Mouse (Mus musculus): ENCODE measurements at regions not wholly inside any gene's neighbourhood (a gene's known extent, or its start where the extent isn't known, plus 50 kb on each side); places are given as distances from the start of the nearest gene placed in this dataset.

DNA sequence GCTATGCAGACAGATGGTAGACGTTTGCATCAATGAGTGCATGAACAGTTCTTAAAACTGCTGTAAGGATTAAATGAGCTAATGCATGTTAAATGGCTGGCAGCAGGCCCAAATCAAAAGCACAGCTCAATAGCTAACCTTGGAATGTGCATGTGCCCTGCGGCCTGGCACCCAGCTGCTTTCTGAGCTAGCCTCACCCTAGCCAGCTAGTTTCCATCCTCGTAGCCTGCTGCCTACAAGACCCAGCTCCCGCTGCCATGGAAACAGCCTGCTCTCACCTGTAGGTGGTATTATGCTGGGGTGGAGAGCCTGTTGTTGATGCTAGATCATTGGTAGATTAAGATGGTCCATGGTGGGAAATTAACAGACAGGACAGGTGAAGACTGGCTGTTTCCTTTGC, 63.8 kb upstream of the Pja1 start:
- Histone ChIP-seq H3K9ac (replicated peaks; ENCODE audit: low read length) (no peak overlapping the region), H3K27ac (ENCODE audit: low read length) (no peak overlapping the region), H3K4me1 (ENCODE audit: insufficient read depth, low read length) (no peaks in the 10 kb centered on the region), H3K9me3 (ENCODE audit: low read length) (no peaks in the 10 kb centered on the region), H3K27me3 (ENCODE audit: insufficient read depth, low read length) (peaks cover 31% of the 10 kb centered on the region; the same call in 1 of the 2 replicates), H3K4me3 (ENCODE audit: low read length) (no peak overlapping the region), H3K4me2 (replicated peaks; ENCODE audit: low read depth, low read length) (no peak overlapping the region), H3K36me3 (ENCODE audit: insufficient read depth, low read length) (no peaks in the 10 kb centered on the region)
- no peak for ATAC-seq (ENCODE audit: low FRiP score, low TSS enrichment)
- WGBS: 84% methylated on average over 4 of the region's 4 CpGs

DNA sequence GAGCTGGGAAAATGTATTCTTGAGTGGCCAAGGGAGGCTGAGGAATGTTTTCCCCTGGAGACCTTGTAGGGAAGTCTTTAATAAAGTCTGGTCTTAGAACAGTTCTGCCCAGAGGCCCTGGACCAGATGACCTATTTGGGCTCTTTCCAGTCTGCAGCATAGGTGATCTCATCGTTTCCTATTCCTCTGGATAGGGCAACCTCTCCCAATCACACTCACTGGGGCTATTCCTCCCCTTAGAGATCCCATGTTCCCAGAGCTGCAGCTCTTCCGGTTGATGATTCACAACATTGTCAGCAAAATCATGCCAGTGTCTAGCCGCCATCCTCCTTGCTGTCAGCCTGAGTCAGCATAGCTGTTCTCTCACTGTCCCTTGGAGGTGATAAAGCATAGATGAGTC, 60.1 kb upstream of the Pja1 start:
- no peak overlapping the region for H3K4me2 ChIP-seq (replicated peaks; ENCODE audit: low read depth, low read length)
- no peak for ATAC-seq (ENCODE audit: low FRiP score, low TSS enrichment)
- H3K9ac ChIP-seq (replicated peaks; ENCODE audit: low read length): no peak overlapping the region
- peaks cover 46% of the 10 kb centered on the region; the same call in 1 of the 2 replicates for H3K27me3 ChIP-seq (ENCODE audit: insufficient read depth, low read length)
- no peaks in the 10 kb centered on the region for H3K36me3 ChIP-seq (ENCODE audit: insufficient read depth, low read length)
- no peaks in the 10 kb centered on the region for H3K4me1 ChIP-seq (ENCODE audit: insufficient read depth, low read length)
- no peak overlapping the region for H3K4me3 ChIP-seq (ENCODE audit: low read length)
- WGBS: 69% methylated on average over 3 of the region's 3 CpGs
- no peaks in the 10 kb centered on the region for H3K9me3 ChIP-seq (ENCODE audit: low read length)
- H3K27ac ChIP-seq (ENCODE audit: low read length): no peak overlapping the region

DNA sequence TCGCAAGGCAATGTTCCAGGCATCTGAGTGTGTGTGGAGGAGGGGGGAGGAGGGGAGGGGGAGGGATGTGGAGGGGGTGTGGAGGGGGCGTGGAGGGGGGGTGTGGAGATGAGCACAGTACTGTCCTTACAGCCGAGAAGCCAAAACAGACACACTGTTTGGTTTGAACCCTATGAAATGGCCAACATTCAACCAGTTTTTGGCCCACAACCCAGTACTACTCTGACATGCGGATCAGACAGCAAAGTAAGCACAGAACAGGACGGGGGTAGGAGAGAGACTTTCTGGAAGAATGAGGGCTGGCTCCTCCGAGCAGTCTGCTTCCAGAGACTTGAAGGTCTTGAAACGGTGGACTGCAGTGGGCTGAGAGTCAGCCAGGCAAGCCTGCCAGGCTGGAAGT, 59.4 kb upstream of the Pja1 start:
- 58% methylated on average over 7 of the region's 7 CpGs for WGBS
- Histone ChIP-seq H3K4me1 (ENCODE audit: insufficient read depth, low read length) (no peaks in the 10 kb centered on the region), H3K9ac (replicated peaks; ENCODE audit: low read length) (no peak overlapping the region), H3K27me3 (ENCODE audit: insufficient read depth, low read length) (peaks cover 51% of the 10 kb centered on the region; the same call in 1 of the 2 replicates), H3K4me3 (ENCODE audit: low read length) (no peak overlapping the region), H3K36me3 (ENCODE audit: insufficient read depth, low read length) (no peaks in the 10 kb centered on the region), H3K9me3 (ENCODE audit: low read length) (no peaks in the 10 kb centered on the region), H3K27ac (ENCODE audit: low read length) (no peak overlapping the region), H3K4me2 (replicated peaks; ENCODE audit: low read depth, low read length) (no peak overlapping the region)
- ATAC-seq (ENCODE audit: low FRiP score, low TSS enrichment): no peak

DNA sequence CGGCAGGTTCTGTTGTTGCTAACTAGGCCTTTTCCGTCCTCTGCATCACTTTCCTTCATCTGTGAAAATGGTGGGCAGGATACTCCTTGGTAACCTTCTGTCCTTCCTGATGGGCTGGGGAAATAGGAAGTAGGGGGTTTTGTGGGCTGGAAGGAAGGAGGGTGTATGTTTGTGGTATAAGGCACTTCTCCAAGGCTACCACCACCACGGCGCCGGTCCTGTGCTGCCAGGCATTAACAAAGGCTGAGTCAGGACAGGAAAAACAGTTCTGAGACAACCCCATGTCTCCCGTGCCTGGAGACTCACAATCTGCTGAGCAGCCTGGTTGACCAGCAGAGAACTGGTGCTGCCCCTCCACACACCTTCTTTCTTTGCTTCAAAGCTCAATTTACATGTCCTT, 52.2 kb upstream of the Pja1 start:
- Histone ChIP-seq H3K9me3 (ENCODE audit: low read length) (no peaks in the 10 kb centered on the region), H3K36me3 (ENCODE audit: insufficient read depth, low read length) (no peaks in the 10 kb centered on the region), H3K27me3 (ENCODE audit: insufficient read depth, low read length) (peaks cover 44% of the 10 kb centered on the region; the same call in 1 of the 2 replicates), H3K9ac (replicated peaks; ENCODE audit: low read length) (no peak overlapping the region), H3K4me3 (ENCODE audit: low read length) (no peak overlapping the region), H3K4me2 (replicated peaks; ENCODE audit: low read depth, low read length) (no peak overlapping the region), H3K4me1 (ENCODE audit: insufficient read depth, low read length) (0 out of 2 replicates have a peak, but pooled peaks cover 4% of the 10 kb centered on the region), H3K27ac (ENCODE audit: low read length) (no peak overlapping the region)
- ATAC-seq (ENCODE audit: low FRiP score, low TSS enrichment): no peak
- 43% methylated on average over 6 of the region's 6 CpGs for WGBS

DNA sequence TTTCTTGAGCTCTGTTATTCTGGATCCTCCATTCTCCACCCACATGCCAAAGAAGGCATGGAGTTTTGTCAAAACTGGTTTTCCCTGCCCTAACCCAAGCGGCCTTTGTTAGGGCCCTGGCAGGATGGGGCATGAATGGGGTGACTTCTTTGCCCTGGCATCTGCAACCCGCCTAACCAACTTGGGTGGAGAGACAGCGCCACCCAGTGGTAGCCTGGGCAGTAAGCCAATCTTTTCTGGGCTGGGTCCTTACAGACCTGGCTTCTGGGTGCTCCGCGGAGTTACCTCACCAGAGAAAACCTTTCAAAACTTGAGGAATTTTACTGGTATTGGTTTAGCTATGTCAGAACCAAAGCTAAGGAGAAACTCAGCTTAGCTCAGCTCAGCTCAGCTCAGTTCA, 51.8 kb upstream of the Pja1 start:
- peak; percentile 36; the same call in 1 of the 2 replicates for ATAC-seq (ENCODE audit: low FRiP score, low TSS enrichment)
- H3K4me3 ChIP-seq (ENCODE audit: low read length): no peak overlapping the region

DNA sequence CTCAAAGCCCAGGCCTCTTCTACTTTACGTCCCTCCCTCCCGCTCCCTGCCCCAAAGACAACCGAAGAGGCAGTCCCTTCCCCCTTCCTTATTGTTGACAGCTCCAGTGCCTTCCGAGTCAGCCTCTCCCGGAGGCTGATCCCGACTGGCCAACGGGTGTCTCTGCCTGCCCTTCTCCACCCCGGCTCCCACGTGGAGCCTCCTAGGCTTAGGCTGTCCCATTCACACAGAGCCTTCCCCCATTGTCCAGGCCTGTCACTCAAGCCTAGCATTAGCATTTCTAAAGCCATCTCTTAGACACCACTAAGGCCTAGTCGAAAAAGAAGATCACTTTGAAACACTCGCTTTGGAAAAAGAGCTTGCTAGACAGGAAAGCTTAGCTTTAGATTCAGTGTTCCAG, 51.2 kb upstream of the Pja1 start:
- Histone ChIP-seq H3K4me3 (ENCODE audit: low read length) (no peak overlapping the region), H3K9me3 (ENCODE audit: low read length) (no peaks in the 10 kb centered on the region), H3K9ac (replicated peaks; ENCODE audit: low read length) (no peak overlapping the region), H3K36me3 (ENCODE audit: insufficient read depth, low read length) (no peaks in the 10 kb centered on the region), H3K27ac (ENCODE audit: low read length) (no peak overlapping the region), H3K4me1 (ENCODE audit: insufficient read depth, low read length) (peaks cover 8% of the 10 kb centered on the region; the same call in 1 of the 2 replicates), H3K4me2 (replicated peaks; ENCODE audit: low read depth, low read length) (no peak overlapping the region), H3K27me3 (ENCODE audit: insufficient read depth, low read length) (peaks cover 39% of the 10 kb centered on the region; the same call in 1 of the 2 replicates)
- peak; percentile 65; the same call in 1 of the 2 replicates for ATAC-seq (ENCODE audit: low FRiP score, low TSS enrichment)
- WGBS: 47% methylated on average over 11 of the region's 11 CpGs

More for the DNA sequence above, 51.8 kb upstream of the Pja1 start:
- H3K9ac ChIP-seq (replicated peaks; ENCODE audit: low read length): no peak overlapping the region
- no peaks in the 10 kb centered on the region for H3K36me3 ChIP-seq (ENCODE audit: insufficient read depth, low read length)
- H3K4me1 ChIP-seq (ENCODE audit: insufficient read depth, low read length): peaks cover 7% of the 10 kb centered on the region; the same call in 1 of the 2 replicates
- no peaks in the 10 kb centered on the region for H3K9me3 ChIP-seq (ENCODE audit: low read length)
- no peak overlapping the region for H3K4me2 ChIP-seq (replicated peaks; ENCODE audit: low read depth, low read length)
- peaks cover 40% of the 10 kb centered on the region; the same call in 1 of the 2 replicates for H3K27me3 ChIP-seq (ENCODE audit: insufficient read depth, low read length)
- H3K27ac ChIP-seq (ENCODE audit: low read length): no peak overlapping the region
- WGBS: 34% methylated on average over 5 of the region's 5 CpGs

DNA sequence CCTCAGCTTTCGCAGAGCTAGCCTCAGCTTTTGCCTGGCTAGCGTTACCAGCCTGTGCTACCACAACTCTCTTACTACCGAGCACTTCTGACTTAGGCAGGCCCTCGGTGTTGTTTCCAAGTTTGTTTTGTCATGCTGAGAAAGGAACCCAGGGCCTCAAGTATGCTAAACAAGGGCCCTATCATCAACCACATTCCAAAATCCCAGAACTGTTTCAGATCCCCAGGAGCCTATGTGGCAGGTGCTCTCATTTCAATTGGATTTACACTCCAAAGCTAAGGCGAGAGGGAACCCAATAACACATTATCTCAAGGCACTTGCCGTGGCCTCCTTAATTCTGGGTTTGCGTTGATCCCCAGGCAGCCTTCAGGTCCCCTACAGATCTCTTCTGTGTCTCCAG, 50.8 kb upstream of the Pja1 start:
- H3K9ac ChIP-seq (replicated peaks; ENCODE audit: low read length): no peak overlapping the region
- H3K27me3 ChIP-seq (ENCODE audit: insufficient read depth, low read length): peaks cover 39% of the 10 kb centered on the region; the same call in 1 of the 2 replicates
- no peak overlapping the region for H3K27ac ChIP-seq (ENCODE audit: low read length)
- no peaks in the 10 kb centered on the region for H3K9me3 ChIP-seq (ENCODE audit: low read length)
- H3K4me1 ChIP-seq (ENCODE audit: insufficient read depth, low read length): peaks cover 8% of the 10 kb centered on the region; the same call in 1 of the 2 replicates
- no peak overlapping the region for H3K4me2 ChIP-seq (replicated peaks; ENCODE audit: low read depth, low read length)
- WGBS: 69% methylated on average over 7 of the region's 7 CpGs
- no peaks in the 10 kb centered on the region for H3K36me3 ChIP-seq (ENCODE audit: insufficient read depth, low read length)
- ATAC-seq (ENCODE audit: low FRiP score, low TSS enrichment): no peak
- no peak overlapping the region for H3K4me3 ChIP-seq (ENCODE audit: low read length)
